Mouse (Mus musculus): ENCODE data around the gene Lrig1. TPM values are rescaled to one million over a fixed set of nuclear protein-coding genes. Genes with fewer than 3 reads are reported as not detected.

Lrig1 gene
- polyA plus RNA-seq, 1 experiment from 2014 or later: 18.0 TPM

DNA sequence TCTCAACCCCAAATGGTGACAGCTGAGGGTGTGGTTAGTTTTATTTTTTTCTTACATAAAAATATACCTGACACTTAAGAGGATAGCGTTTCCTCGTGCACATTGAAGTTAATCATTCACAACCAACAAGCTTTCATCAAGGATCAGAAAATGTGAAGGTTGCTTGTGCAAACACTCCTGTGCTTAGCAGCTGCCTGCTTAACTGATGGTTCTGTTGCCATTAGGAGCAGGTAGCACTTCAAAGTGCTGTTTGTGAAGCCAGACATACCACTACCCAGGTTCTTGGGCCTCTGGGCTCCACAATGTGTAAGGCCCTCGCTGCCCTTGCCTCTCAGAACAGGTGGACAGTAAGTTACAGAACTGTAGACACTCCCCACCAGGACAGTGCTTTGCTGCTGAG lies 23.1 kb downstream of the Lrig1 start:
- Histone ChIP-seq H3K36me3 (ENCODE audit: control insufficient read depth, insufficient read depth, low read length) (no peaks in the 10 kb centered on the region), H3K9ac (ENCODE audit: low read depth, low read length) (no peak overlapping the region), H3K9me3 (ENCODE audit: control insufficient read depth, low read length) (no peaks in the 10 kb centered on the region), H3K4me2 (replicated peaks; ENCODE audit: low read depth, low read length) (no peak overlapping the region), H3K4me1 (replicated peaks; ENCODE audit: control insufficient read depth, insufficient read depth, low read length) (peaks cover 2% of the 10 kb centered on the region; the same call in 1 of the 2 replicates), H3K27ac (ENCODE audit: low read depth, low read length) (no peak overlapping the region), H3K27me3 (ENCODE audit: control insufficient read depth, insufficient read depth, low read length) (no peaks in the 10 kb centered on the region), H3K4me3 (ENCODE audit: low read depth, low read length) (no peak overlapping the region)
- no peak for ATAC-seq (ENCODE audit: low FRiP score)
- WGBS: 78% methylated on average over 3 of the region's 3 CpGs
- no peak for DNase-seq (ENCODE audit: low spot score)

DNA sequence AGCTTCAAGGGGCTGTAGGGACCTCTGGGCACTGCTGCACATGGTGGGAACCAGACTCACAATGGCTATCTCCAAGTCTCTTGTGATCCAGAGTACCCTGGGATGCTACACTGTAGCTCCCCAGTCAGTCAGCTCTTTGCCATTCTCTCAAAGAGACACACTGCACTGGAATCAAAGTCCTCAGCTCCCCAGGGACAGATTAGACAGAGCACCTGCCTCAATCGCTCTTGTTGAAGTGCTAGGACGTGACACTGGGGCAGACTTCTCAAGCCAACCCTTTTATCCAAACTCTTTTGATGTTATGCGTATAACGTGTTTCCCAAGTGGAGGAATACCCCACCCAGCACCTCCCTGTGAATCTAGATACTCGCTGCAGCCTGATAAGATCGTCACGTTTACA lies 23.7 kb downstream of the Lrig1 start:
- H3K4me1 ChIP-seq (replicated peaks; ENCODE audit: control insufficient read depth, insufficient read depth, low read length): peaks cover 2% of the 10 kb centered on the region; the same call in 1 of the 2 replicates
- H3K9ac ChIP-seq (ENCODE audit: low read depth, low read length): no peak overlapping the region

DNA sequence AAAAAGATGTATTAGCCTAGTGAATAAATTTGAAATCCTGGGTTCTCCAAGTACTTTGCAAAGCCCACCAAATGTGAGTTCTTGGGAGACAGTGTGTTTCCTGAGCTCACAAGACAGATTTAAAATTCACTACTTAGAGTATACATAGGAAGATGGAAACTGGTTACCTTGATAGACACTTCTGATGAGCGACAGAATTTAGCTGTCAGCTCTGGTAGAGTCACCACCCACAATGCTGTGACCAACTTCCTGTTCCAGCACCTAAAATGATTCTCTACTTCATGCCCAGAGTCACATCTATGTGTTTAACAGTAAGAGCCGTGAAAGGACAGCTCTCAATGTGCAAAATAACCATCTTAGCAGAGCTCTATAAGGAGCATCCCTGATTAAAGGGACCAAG lies 27.5 kb downstream of the Lrig1 start:
- H3K9me3 ChIP-seq (ENCODE audit: control insufficient read depth, low read length): no peaks in the 10 kb centered on the region
- no peak overlapping the region for H3K27ac ChIP-seq (ENCODE audit: low read depth, low read length)
- ATAC-seq (ENCODE audit: low FRiP score) (no peak), DNase-seq (ENCODE audit: low spot score) (no peak)
- 87% methylated on average over 2 of the region's 2 CpGs for WGBS
- H3K36me3 ChIP-seq (ENCODE audit: control insufficient read depth, insufficient read depth, low read length): no peaks in the 10 kb centered on the region
- H3K4me2 ChIP-seq (replicated peaks; ENCODE audit: low read depth, low read length): no peak overlapping the region
- H3K4me3 ChIP-seq (ENCODE audit: low read depth, low read length): no peak overlapping the region
- H3K27me3 ChIP-seq (ENCODE audit: control insufficient read depth, insufficient read depth, low read length): no peaks in the 10 kb centered on the region
- H3K9ac ChIP-seq (ENCODE audit: low read depth, low read length): no peak overlapping the region
- peaks cover 6% of the 10 kb centered on the region; the same call in 1 of the 2 replicates for H3K4me1 ChIP-seq (replicated peaks; ENCODE audit: control insufficient read depth, insufficient read depth, low read length)

More for the DNA sequence above, 23.7 kb downstream of the Lrig1 start:
- Histone ChIP-seq H3K4me3 (ENCODE audit: low read depth, low read length) (no peak overlapping the region), H3K27ac (ENCODE audit: low read depth, low read length) (no peak overlapping the region), H3K27me3 (ENCODE audit: control insufficient read depth, insufficient read depth, low read length) (no peaks in the 10 kb centered on the region), H3K9me3 (ENCODE audit: control insufficient read depth, low read length) (no peaks in the 10 kb centered on the region), H3K4me2 (replicated peaks; ENCODE audit: low read depth, low read length) (no peak overlapping the region), H3K36me3 (ENCODE audit: control insufficient read depth, insufficient read depth, low read length) (no peaks in the 10 kb centered on the region)
- DNase-seq (ENCODE audit: low spot score): no peak
- WGBS: 61% methylated on average over 7 of the region's 7 CpGs
- no peak for ATAC-seq (ENCODE audit: low FRiP score)

DNA sequence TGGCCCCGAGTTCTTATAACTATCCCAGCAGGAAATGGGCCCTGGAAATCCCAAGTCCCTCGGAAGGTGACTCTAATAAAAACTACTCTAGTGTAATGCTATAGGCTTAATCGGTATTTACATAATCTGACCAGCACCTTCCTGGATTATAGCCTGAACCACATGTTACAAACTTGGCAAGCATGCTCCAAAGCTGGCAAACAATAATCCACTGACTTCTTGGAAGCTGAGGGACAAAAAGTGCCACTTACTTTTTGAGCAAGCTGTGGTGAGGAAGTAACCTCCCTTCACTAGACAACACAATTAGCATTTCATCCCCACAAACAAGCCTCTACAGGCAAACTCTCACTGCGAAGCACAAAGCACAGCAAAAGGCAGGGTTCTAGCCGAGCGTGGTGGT lies 30.6 kb downstream of the Lrig1 start:
- Histone ChIP-seq H3K27ac (ENCODE audit: low read depth, low read length) (no peak overlapping the region), H3K4me1 (replicated peaks; ENCODE audit: control insufficient read depth, insufficient read depth, low read length) (peaks cover 7% of the 10 kb centered on the region; the same call in 1 of the 2 replicates), H3K36me3 (ENCODE audit: control insufficient read depth, insufficient read depth, low read length) (no peaks in the 10 kb centered on the region), H3K4me2 (replicated peaks; ENCODE audit: low read depth, low read length) (no peak overlapping the region), H3K9ac (ENCODE audit: low read depth, low read length) (no peak overlapping the region), H3K9me3 (ENCODE audit: control insufficient read depth, low read length) (no peaks in the 10 kb centered on the region), H3K4me3 (ENCODE audit: low read depth, low read length) (no peak overlapping the region), H3K27me3 (ENCODE audit: control insufficient read depth, insufficient read depth, low read length) (no peaks in the 10 kb centered on the region)
- 71% methylated on average over 6 of the region's 6 CpGs for WGBS
- no peak for ATAC-seq (ENCODE audit: low FRiP score)
- no peak for DNase-seq (ENCODE audit: low spot score)

DNA sequence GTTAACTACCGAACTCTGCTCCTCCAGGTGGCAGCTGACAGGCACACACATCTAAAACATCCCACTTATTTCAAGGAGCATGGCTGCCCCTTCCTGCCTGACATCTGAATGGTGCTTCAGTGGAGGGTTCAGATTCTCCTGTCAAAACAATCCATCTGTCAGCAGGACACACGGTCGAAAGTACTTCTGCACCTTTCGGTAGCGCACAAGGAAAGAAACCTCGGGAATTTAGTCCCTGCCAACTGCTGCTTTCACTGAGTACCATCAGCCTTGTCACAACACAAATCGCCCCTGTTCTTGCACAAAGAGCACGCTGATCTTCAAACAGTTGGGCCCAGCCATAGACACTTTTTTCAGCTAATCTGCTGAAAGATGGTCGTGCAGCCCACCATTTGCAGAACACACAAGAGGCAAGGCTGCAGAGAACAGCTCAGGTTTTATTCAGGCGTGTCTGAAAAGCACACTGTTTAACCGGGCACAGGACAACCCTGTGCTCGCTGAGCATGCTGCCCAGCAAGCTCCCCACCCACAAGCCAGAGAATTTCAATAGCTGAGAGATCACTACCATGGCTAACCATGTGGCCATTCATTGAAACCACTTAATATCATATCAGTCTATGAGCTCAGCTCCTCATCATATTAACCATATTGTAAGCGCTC lies 31.6 kb downstream of the Lrig1 start:
- ATAC-seq (ENCODE audit: low FRiP score) (no peak), DNase-seq (ENCODE audit: low spot score) (peak; percentile 27)
- peaks cover 7% of the 10 kb centered on the region; the same call in 1 of the 2 replicates for H3K4me1 ChIP-seq (replicated peaks; ENCODE audit: control insufficient read depth, insufficient read depth, low read length)
- H3K4me2 ChIP-seq (replicated peaks; ENCODE audit: low read depth, low read length): no peak overlapping the region
- no peaks in the 10 kb centered on the region for H3K27me3 ChIP-seq (ENCODE audit: control insufficient read depth, insufficient read depth, low read length)
- no peaks in the 10 kb centered on the region for H3K36me3 ChIP-seq (ENCODE audit: control insufficient read depth, insufficient read depth, low read length)
- H3K9me3 ChIP-seq (ENCODE audit: control insufficient read depth, low read length): no peaks in the 10 kb centered on the region
- WGBS: 38% methylated on average over 13 of the region's 13 CpGs
- H3K27ac ChIP-seq (ENCODE audit: low read depth, low read length): no peak overlapping the region
- no peak overlapping the region for H3K4me3 ChIP-seq (ENCODE audit: low read depth, low read length)
- H3K9ac ChIP-seq (ENCODE audit: low read depth, low read length): no peak overlapping the region

DNA sequence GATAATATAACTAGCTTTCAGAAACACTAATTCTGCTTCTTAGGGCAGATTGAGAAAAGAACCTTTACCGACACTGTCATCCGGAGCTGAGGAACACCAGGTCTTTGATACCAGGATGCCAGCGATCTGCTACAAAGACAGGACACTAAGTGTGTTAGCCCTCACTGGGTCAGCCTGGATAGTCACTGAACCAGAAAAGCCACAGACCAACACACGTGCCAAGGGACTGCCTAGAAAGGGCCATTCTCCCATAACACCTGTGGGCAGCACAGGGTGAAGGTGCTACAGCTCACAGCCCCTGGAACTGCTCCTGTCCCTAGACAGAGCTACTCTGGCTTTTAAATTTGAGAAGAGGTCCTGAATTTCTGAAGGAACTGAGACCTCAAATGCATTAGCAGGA lies 32.8 kb downstream of the Lrig1 start:
- H3K4me1 ChIP-seq (replicated peaks; ENCODE audit: control insufficient read depth, insufficient read depth, low read length): peaks cover 7% of the 10 kb centered on the region; the same call in 1 of the 2 replicates
- no peaks in the 10 kb centered on the region for H3K9me3 ChIP-seq (ENCODE audit: control insufficient read depth, low read length)
- H3K27ac ChIP-seq (ENCODE audit: low read depth, low read length): no peak overlapping the region
- DNase-seq (ENCODE audit: low spot score) (no peak), ATAC-seq (ENCODE audit: low FRiP score) (no peak)
- WGBS: 80% methylated on average over 4 of the region's 4 CpGs
- H3K4me3 ChIP-seq (ENCODE audit: low read depth, low read length): no peak overlapping the region
- no peak overlapping the region for H3K4me2 ChIP-seq (replicated peaks; ENCODE audit: low read depth, low read length)
- no peak overlapping the region for H3K9ac ChIP-seq (ENCODE audit: low read depth, low read length)
- no peaks in the 10 kb centered on the region for H3K36me3 ChIP-seq (ENCODE audit: control insufficient read depth, insufficient read depth, low read length)
- no peaks in the 10 kb centered on the region for H3K27me3 ChIP-seq (ENCODE audit: control insufficient read depth, insufficient read depth, low read length)

DNA sequence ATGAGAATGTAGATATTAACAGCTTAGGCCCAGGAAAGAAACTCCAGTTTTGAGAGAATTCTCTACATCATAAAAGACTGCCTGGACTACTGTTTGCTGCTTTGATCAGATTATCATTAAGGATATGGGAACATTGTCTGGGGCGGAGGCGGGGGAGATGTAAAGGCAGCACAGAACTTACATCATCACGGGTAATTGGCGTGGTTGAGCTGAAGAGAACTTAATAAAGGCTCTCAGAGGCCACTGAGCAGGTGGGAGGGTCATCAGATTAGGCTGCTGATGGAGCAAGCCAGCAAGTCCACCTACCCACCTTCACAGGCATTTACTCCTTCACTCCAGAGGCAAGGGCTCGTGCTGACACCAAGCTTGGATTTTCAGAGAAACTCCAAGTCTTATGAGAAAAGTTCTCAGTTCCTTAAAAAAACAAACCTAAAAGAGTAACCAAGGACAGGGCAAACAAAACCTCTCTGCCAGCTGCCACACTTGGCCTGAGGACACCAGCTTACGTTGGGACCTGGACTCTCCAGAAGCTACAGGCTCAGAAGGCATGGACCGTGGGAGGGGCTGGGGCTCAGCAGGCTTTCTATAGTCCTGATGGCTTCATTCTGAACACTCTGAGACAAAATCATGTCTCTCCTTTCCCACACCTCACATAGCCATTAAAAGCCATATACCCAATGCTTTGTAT lies 33.4 kb downstream of the Lrig1 start:
- H3K4me3 ChIP-seq (ENCODE audit: low read depth, low read length): no peak overlapping the region
- H3K27me3 ChIP-seq (ENCODE audit: control insufficient read depth, insufficient read depth, low read length): no peaks in the 10 kb centered on the region
- no peak overlapping the region for H3K4me2 ChIP-seq (replicated peaks; ENCODE audit: low read depth, low read length)
- no peaks in the 10 kb centered on the region for H3K9me3 ChIP-seq (ENCODE audit: control insufficient read depth, low read length)
- 69% methylated on average over 7 of the region's 7 CpGs for WGBS
- H3K36me3 ChIP-seq (ENCODE audit: control insufficient read depth, insufficient read depth, low read length): no peaks in the 10 kb centered on the region
- no peak overlapping the region for H3K9ac ChIP-seq (ENCODE audit: low read depth, low read length)
- H3K4me1 ChIP-seq (replicated peaks; ENCODE audit: control insufficient read depth, insufficient read depth, low read length): peaks cover 7% of the 10 kb centered on the region; the same call in 1 of the 2 replicates
- DNase-seq (ENCODE audit: low spot score) (no peak), ATAC-seq (ENCODE audit: low FRiP score) (no peak)
- no peak overlapping the region for H3K27ac ChIP-seq (ENCODE audit: low read depth, low read length)

DNA sequence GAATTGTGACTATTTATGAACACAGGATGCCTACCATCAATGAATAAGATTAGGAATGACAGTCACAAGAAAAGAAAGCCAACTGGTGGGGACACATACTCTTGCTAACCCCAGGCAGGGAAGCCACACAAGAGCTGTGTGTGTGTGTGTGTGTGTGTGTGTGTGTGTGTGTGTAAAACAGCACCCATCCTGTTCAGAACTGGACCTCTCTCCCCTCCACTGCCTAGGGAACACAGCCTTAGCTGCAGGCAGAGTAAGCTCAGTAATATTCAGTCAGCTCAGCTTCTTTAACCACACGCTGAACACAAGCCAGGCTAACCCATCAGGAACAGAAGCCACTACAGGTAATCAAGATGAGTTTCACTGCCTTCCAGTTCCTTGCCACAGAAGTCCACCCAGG lies 34.3 kb downstream of the Lrig1 start:
- Histone ChIP-seq H3K9ac (ENCODE audit: low read depth, low read length) (no peak overlapping the region), H3K36me3 (ENCODE audit: control insufficient read depth, insufficient read depth, low read length) (no peaks in the 10 kb centered on the region), H3K9me3 (ENCODE audit: control insufficient read depth, low read length) (no peaks in the 10 kb centered on the region), H3K4me1 (replicated peaks; ENCODE audit: control insufficient read depth, insufficient read depth, low read length) (peaks cover 7% of the 10 kb centered on the region; the same call in 1 of the 2 replicates), H3K27ac (ENCODE audit: low read depth, low read length) (no peak overlapping the region), H3K4me2 (replicated peaks; ENCODE audit: low read depth, low read length) (no peak overlapping the region), H3K27me3 (ENCODE audit: control insufficient read depth, insufficient read depth, low read length) (no peaks in the 10 kb centered on the region), H3K4me3 (ENCODE audit: low read depth, low read length) (no peak overlapping the region)
- DNase-seq (ENCODE audit: low spot score): no peak
- 70% methylated on average over 1 of the region's 1 CpGs for WGBS
- ATAC-seq (ENCODE audit: low FRiP score): no peak

DNA sequence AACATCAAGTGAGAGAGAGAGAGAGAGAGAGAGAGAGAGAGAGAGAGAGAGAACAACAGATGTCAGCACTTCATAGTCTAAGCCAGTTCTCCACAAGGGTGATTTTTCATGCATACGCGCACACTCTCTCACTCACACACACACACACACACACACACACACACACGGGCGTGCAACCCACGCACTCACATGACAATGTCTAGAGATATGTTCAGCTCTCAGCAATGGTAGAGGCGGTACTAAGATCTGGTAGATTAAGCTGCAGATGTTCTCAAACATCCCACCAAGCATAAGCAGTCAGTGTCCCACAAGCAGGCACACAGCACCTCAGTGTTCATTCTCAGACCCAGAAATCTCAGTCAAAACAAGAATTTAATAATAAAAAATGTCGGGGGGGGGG lies 34.7 kb downstream of the Lrig1 start:
- no peak overlapping the region for H3K9ac ChIP-seq (ENCODE audit: low read depth, low read length)
- no peak overlapping the region for H3K27ac ChIP-seq (ENCODE audit: low read depth, low read length)
- H3K36me3 ChIP-seq (ENCODE audit: control insufficient read depth, insufficient read depth, low read length): no peaks in the 10 kb centered on the region
- H3K4me2 ChIP-seq (replicated peaks; ENCODE audit: low read depth, low read length): no peak overlapping the region
- H3K4me3 ChIP-seq (ENCODE audit: low read depth, low read length): no peak overlapping the region
- ATAC-seq (ENCODE audit: low FRiP score) (no peak), DNase-seq (ENCODE audit: low spot score) (no peak)
- H3K9me3 ChIP-seq (ENCODE audit: control insufficient read depth, low read length): no peaks in the 10 kb centered on the region
- WGBS: 84% methylated on average over 7 of the region's 7 CpGs
- H3K27me3 ChIP-seq (ENCODE audit: control insufficient read depth, insufficient read depth, low read length): no peaks in the 10 kb centered on the region
- H3K4me1 ChIP-seq (replicated peaks; ENCODE audit: control insufficient read depth, insufficient read depth, low read length): peaks cover 7% of the 10 kb centered on the region; the same call in 1 of the 2 replicates

All from hindbrain, embryonic 11.5 days (tissue).